Mouse (Mus musculus): ENCODE data around the gene Svopl. TPM values are rescaled to one million over a fixed set of nuclear protein-coding genes. Genes with fewer than 3 reads are reported as not detected.

Svopl gene
- polyA plus RNA-seq (2015; fragmentation: Nextera tagmentation; extraction: Ambion mirVana) = 0.32 and 0.64 TPM in 2 replicates

DNA sequence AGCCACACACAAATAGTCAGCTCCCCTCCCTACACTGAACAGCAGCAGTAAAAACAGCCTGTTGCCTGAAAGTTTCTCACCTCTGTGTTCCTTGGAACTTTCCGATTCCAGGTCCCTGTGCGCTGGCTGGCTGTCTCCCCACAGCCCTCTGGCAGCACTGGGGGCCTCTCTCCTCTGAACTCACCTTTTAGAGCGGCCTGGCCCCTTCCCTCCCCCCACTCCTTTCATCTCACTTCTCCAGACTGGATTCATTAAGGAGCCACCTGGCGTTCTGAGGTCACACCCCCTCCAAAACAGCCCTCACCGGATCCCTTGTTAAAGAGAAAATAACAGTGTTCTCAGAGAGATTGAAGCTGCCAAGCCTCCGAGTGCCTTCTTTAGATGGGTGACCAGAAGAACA is at the start of gene Svopl:
TSS of gene Svopl (minus strand) at position 159 of the 400 bp plus-strand sequence.
- ATAC-seq = no peak
- H3K27ac ChIP-seq (ENCODE audit: low read length) = no peak within 1 kb of the TSS

DNA sequence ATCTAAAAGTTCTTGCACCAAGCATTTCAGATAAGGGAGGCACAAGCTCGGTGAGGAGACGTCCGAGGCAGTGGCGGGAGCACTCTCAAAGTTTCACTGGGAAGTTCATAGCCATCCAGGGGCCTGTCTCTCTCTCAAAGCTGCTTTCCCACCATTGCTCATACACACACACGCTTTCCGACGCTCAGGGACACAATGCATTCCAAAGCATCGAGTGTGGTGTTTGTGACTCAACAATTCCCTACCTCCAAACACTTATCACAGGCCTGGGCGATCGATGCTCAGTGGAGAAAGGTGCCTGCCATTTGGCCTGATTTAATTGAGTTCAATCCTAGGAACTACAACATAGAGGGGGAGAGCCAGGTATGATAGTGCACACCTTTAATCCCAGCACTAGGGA is 47.9 kb upstream of the Svopl start:
- no peak for ATAC-seq
- Histone ChIP-seq H3K27ac (ENCODE audit: low read length) (no peak overlapping the region), H3K4me2 (ENCODE audit: low read depth, low read length) (no peak overlapping the region), H3K36me3 (ENCODE audit: control insufficient read depth, insufficient read depth, low read length) (no peaks in the 10 kb centered on the region), H3K4me1 (ENCODE audit: control insufficient read depth, insufficient read depth, low read length) (peaks cover 10% of the 10 kb centered on the region), H3K9me3 (ENCODE audit: control insufficient read depth, low read length) (no peaks in the 10 kb centered on the region), H3K9ac (ENCODE audit: low read depth, low read length) (no peak overlapping the region), H3K27me3 (replicated peaks; ENCODE audit: control insufficient read depth, insufficient read depth, low read length) (no peaks in the 10 kb centered on the region), H3K4me3 (ENCODE audit: low read length) (no peak overlapping the region)
- 88% methylated on average over 10 of the region's 10 CpGs for WGBS

More for the DNA sequence above, at the start of gene Svopl:
- H3K4me2 ChIP-seq (ENCODE audit: low read depth, low read length) = no peak within 1 kb of the TSS
- H3K9me3 ChIP-seq (ENCODE audit: control insufficient read depth, low read length) = no peaks in the 10 kb centered on the region
- WGBS = 35% methylated on average over 6 of the region's 6 CpGs
- no peak within 1 kb of the TSS for H3K4me3 ChIP-seq (ENCODE audit: low read length)
- no peaks in the 10 kb centered on the region; the same call in 1 of the 2 replicates for H3K4me1 ChIP-seq (ENCODE audit: control insufficient read depth, insufficient read depth, low read length)
- H3K27me3 ChIP-seq (replicated peaks; ENCODE audit: control insufficient read depth, insufficient read depth, low read length) = no peaks in the 10 kb centered on the region
- H3K36me3 ChIP-seq (ENCODE audit: control insufficient read depth, insufficient read depth, low read length) = no peaks in the 10 kb centered on the region
- H3K9ac ChIP-seq (ENCODE audit: low read depth, low read length) = no peak within 1 kb of the TSS

DNA sequence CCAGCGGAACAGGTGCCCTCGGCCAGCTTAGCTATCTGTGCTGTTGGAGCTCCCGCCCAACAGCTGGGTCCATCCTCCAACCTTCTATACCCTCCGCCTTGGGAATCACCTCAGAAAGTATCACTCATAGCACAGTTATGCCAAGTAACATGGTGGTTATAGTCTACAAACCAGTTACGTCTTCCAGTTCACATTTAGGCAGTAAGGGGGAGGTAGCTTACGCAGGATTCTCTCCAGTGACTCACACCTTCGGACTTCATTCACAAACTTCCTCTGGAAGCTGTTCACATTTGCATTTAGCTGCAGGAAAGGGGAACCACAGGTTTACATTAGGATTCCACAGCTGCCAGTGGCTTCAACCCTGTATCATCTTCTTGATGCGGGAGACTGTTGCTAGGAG is 45.7 kb upstream of the Svopl start:
- Histone ChIP-seq H3K27ac (ENCODE audit: low read length) (no peak overlapping the region), H3K9ac (ENCODE audit: low read depth, low read length) (no peak overlapping the region), H3K4me3 (ENCODE audit: low read length) (no peak overlapping the region), H3K27me3 (replicated peaks; ENCODE audit: control insufficient read depth, insufficient read depth, low read length) (no peaks in the 10 kb centered on the region), H3K4me2 (ENCODE audit: low read depth, low read length) (no peak overlapping the region), H3K4me1 (ENCODE audit: control insufficient read depth, insufficient read depth, low read length) (peaks cover 10% of the 10 kb centered on the region), H3K9me3 (ENCODE audit: control insufficient read depth, low read length) (no peaks in the 10 kb centered on the region), H3K36me3 (ENCODE audit: control insufficient read depth, insufficient read depth, low read length) (no peaks in the 10 kb centered on the region)
- no peak for ATAC-seq
- 94% methylated on average over 8 of the region's 8 CpGs for WGBS

DNA sequence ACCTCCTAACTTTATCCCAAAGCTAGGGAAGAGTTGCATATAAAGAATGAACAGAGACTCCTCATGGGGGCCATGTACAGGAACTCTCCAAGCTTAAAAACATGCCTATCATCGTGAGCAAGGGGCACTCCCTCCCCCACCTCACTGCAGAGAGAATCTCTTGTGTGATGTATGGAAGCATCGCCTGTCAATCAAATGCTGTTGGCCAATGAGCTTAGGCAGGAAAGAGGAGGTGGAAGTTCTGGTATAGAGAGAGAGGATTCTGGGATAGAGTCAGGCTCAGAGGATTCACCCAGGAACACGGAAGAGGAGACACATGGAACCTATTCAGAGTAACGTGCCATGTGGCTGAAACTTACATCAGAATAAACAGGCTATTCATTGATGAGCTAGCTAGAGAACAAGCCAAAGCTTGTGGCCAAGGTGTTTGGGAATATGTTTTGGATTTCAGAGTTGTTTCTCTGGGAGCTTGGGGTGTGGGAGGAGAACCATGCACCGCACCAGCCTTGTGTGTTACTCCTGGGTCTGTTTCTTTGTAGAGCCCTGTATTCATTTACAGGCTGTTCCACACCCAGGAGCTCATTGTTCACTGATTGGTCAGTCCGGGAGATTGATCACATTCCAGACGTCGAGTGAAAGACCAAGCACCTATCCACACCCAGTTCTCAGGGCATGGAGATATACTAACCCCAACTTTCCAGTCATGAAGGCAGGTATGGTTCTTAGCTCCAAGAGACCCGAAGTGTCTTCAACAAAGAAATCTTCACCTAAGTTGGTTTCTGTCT is 40.6 kb upstream of the Svopl start:
- no peak overlapping the region for H3K4me3 ChIP-seq (ENCODE audit: low read length)
- H3K36me3 ChIP-seq (ENCODE audit: control insufficient read depth, insufficient read depth, low read length) = no peaks in the 10 kb centered on the region
- H3K4me2 ChIP-seq (ENCODE audit: low read depth, low read length) = no peak overlapping the region
- H3K9me3 ChIP-seq (ENCODE audit: control insufficient read depth, low read length) = no peaks in the 10 kb centered on the region
- H3K9ac ChIP-seq (ENCODE audit: low read depth, low read length) = no peak overlapping the region
- WGBS = 67% methylated on average over 9 of the region's 9 CpGs
- H3K27me3 ChIP-seq (replicated peaks; ENCODE audit: control insufficient read depth, insufficient read depth, low read length) = no peaks in the 10 kb centered on the region
- ATAC-seq = no peak
- no peaks in the 10 kb centered on the region for H3K4me1 ChIP-seq (ENCODE audit: control insufficient read depth, insufficient read depth, low read length)
- no peak overlapping the region for H3K27ac ChIP-seq (ENCODE audit: low read length)

DNA sequence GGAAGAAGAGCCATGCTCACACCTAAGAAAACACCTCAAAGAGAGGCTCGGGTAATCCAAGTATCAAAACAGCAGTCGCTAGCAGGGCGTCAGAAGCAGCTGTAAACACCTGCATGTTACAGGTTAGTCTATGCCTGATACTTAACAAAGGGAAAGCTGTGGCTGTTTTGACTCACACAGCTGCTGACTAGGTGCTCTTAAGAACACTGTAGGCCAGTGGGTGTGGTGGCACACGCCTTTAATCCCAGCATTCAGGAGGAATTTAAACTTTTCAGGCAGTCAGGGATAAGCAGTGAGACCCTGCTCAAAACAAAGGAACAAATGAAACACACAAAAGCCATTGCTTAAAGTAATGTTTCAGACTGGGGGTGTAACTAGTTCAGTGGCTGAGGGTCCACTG is 36.4 kb upstream of the Svopl start:
- no peak for ATAC-seq
- H3K4me3 ChIP-seq (ENCODE audit: low read length) = no peak overlapping the region
- no peaks in the 10 kb centered on the region for H3K27me3 ChIP-seq (replicated peaks; ENCODE audit: control insufficient read depth, insufficient read depth, low read length)
- no peaks in the 10 kb centered on the region for H3K36me3 ChIP-seq (ENCODE audit: control insufficient read depth, insufficient read depth, low read length)
- no peak overlapping the region for H3K27ac ChIP-seq (ENCODE audit: low read length)
- no peak overlapping the region for H3K4me2 ChIP-seq (ENCODE audit: low read depth, low read length)
- peaks cover 7% of the 10 kb centered on the region; the same call in 1 of the 2 replicates for H3K4me1 ChIP-seq (ENCODE audit: control insufficient read depth, insufficient read depth, low read length)
- H3K9me3 ChIP-seq (ENCODE audit: control insufficient read depth, low read length) = no peaks in the 10 kb centered on the region
- 35% methylated on average over 4 of the region's 4 CpGs for WGBS
- H3K9ac ChIP-seq (ENCODE audit: low read depth, low read length) = no peak overlapping the region

DNA sequence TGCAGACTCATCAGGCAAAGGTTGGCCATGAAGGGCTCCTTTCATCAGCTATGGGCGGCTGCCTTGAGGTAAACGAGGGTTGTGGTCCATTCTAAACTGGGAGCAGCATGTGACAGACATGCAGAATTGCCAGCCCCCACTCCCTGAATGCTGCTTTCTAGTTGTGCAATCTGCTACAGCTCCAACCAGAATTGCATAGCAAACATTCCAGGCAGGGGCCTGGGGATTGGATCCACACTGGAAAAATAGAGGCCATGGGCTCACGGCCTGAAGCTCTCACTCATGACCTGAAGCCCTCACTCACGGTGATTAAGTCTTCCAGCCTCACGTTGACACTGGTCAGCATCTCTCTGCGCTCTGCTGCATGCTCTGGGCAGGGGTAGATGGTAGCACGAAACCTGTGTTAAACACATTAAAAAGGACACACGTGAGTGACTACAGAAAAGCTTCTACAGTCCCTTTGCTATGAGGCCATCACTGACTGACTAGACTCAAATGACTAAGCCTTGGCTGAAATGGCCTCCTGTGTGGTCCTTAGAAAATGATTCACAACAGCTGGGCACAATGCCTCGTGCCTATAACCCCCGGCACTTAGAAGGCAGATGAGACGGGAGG is 35.0 kb upstream of the Svopl start:
- Histone ChIP-seq H3K4me3 (ENCODE audit: low read length) (no peak overlapping the region), H3K4me2 (ENCODE audit: low read depth, low read length) (no peak overlapping the region), H3K36me3 (ENCODE audit: control insufficient read depth, insufficient read depth, low read length) (no peaks in the 10 kb centered on the region), H3K27me3 (replicated peaks; ENCODE audit: control insufficient read depth, insufficient read depth, low read length) (no peaks in the 10 kb centered on the region), H3K27ac (ENCODE audit: low read length) (peak overlapping the region; percentile 30; the same call in 1 of the 2 replicates), H3K4me1 (ENCODE audit: control insufficient read depth, insufficient read depth, low read length) (peaks cover 7% of the 10 kb centered on the region; the same call in 1 of the 2 replicates), H3K9me3 (ENCODE audit: control insufficient read depth, low read length) (no peaks in the 10 kb centered on the region), H3K9ac (ENCODE audit: low read depth, low read length) (no peak overlapping the region)
- ATAC-seq = peak; percentile 55; the same call in 1 of the 2 replicates
- WGBS = 45% methylated on average over 11 of the region's 11 CpGs

DNA sequence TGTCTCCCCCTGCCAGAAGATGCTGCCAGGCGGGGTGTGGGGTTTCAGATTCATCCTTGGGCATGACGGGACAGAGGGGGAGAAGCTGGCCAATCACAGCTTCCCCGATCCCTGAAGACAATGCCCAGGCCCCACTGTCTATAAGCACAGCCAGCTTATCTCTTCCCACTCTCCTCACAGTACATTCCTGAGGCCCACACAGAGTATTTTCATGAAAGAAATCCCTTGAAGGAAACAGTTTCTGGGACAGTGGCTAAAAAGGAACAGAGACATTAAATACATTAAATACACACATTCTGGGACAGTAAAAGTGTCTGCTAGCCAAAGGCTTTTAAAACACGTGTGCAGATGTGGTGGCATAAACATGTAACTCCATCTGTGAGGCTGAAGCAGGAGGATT is 33.6 kb upstream of the Svopl start:
- 61% methylated on average over 4 of the region's 4 CpGs for WGBS
- Histone ChIP-seq H3K4me2 (ENCODE audit: low read depth, low read length) (no peak overlapping the region), H3K4me3 (ENCODE audit: low read length) (no peak overlapping the region), H3K9ac (ENCODE audit: low read depth, low read length) (no peak overlapping the region), H3K27me3 (replicated peaks; ENCODE audit: control insufficient read depth, insufficient read depth, low read length) (no peaks in the 10 kb centered on the region), H3K9me3 (ENCODE audit: control insufficient read depth, low read length) (no peaks in the 10 kb centered on the region), H3K4me1 (ENCODE audit: control insufficient read depth, insufficient read depth, low read length) (peaks cover 7% of the 10 kb centered on the region; the same call in 1 of the 2 replicates), H3K36me3 (ENCODE audit: control insufficient read depth, insufficient read depth, low read length) (no peaks in the 10 kb centered on the region), H3K27ac (ENCODE audit: low read length) (no peak overlapping the region)
- no peak for ATAC-seq

DNA sequence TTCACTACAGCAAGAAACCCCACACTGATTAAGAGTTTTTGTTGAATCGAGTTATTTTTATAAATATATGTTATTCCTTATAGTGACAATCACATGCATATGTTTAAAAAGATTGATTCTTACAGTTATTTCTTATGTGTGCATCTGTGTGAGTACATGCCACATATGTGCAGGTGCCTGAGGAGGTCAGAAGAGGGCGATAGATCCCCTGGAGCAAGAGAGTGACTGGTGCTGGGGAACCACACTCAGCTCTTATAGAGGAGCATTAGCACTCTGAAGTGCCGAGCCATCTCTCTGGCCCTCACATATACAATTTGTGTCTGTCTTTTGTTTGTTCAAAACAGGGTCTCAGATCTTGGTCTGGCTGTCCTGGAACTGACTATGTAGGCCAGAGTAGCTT is 26.8 kb upstream of the Svopl start:
- Histone ChIP-seq H3K4me3 (ENCODE audit: low read length) (no peak overlapping the region), H3K4me2 (ENCODE audit: low read depth, low read length) (no peak overlapping the region), H3K36me3 (ENCODE audit: control insufficient read depth, insufficient read depth, low read length) (no peaks in the 10 kb centered on the region), H3K9ac (ENCODE audit: low read depth, low read length) (no peak overlapping the region), H3K4me1 (ENCODE audit: control insufficient read depth, insufficient read depth, low read length) (peaks cover 2% of the 10 kb centered on the region; the same call in 1 of the 2 replicates), H3K27ac (ENCODE audit: low read length) (no peak overlapping the region), H3K9me3 (ENCODE audit: control insufficient read depth, low read length) (no peaks in the 10 kb centered on the region), H3K27me3 (replicated peaks; ENCODE audit: control insufficient read depth, insufficient read depth, low read length) (no peaks in the 10 kb centered on the region)
- 88% methylated on average over 3 of the region's 3 CpGs for WGBS
- ATAC-seq = no peak

DNA sequence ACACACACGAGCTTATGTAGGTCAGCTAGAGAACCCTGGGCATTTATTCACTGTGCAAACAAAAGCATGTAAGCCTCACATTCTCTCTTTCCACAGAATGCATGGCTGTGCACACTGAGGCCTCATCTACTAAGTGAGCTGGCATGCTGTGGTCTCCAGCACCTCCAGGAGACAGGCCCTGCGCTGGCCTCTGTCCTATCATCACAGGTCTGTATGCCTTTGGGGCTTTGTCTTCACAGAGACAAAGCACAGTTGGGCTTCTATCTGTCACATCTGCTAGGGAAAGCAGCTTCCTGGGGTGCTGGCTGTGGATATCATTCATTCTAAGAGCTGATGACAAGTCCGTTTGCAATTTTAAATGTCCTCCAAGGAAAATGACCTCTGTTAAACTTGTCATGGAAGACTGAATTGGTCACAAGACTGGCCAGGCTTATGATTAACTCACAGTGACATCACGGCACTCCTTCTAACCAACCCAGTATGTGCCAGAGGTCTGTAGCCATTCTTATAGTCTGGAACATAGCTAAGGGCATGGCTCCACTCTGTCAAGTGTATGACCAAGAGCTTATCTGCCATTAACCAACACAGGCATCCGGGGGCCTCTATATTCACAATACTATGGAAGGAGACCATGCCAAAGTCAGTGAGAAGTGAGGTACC is 25.5 kb upstream of the Svopl start:
- Histone ChIP-seq H3K9ac (ENCODE audit: low read depth, low read length) (no peak overlapping the region), H3K27ac (ENCODE audit: low read length) (no peak overlapping the region), H3K4me3 (ENCODE audit: low read length) (no peak overlapping the region), H3K4me2 (ENCODE audit: low read depth, low read length) (no peak overlapping the region), H3K27me3 (replicated peaks; ENCODE audit: control insufficient read depth, insufficient read depth, low read length) (no peaks in the 10 kb centered on the region), H3K4me1 (ENCODE audit: control insufficient read depth, insufficient read depth, low read length) (peaks cover 2% of the 10 kb centered on the region; the same call in 1 of the 2 replicates), H3K9me3 (ENCODE audit: control insufficient read depth, low read length) (no peaks in the 10 kb centered on the region), H3K36me3 (ENCODE audit: control insufficient read depth, insufficient read depth, low read length) (no peaks in the 10 kb centered on the region)
- WGBS = 65% methylated on average over 5 of the region's 5 CpGs
- no peak for ATAC-seq

All from intestine, embryonic 16.5 days (tissue).